Mouse (Mus musculus) kidney, embryonic 14.5 days (tissue): ENCODE data around the gene Ly6g6c. TPM values are rescaled to one million over a fixed set of nuclear protein-coding genes. Genes with fewer than 3 reads are reported as not detected.

ENCODE experiments used
- ATAC-seq: fragments of 200-750 bp; cut with Nextera tagmentation; 2 replicates; pipeline ENCODE4 v1.8.0; 2017; ENCODE audit warnings: moderate number of reproducible peaks, mild to moderate bottlenecking, moderate TSS enrichment, moderate library complexity; ENCODE audit not compliant: low FRiP score, low TSS enrichment
- H3K27ac ChIP-seq: fragments of 300-500 bp; sonication (generic); 2 replicates; pipeline ENCODE4 v1.5.1; 2014; ENCODE audit warnings: low read depth, mild to moderate bottlenecking, low read length, moderate library complexity, mixed read lengths
- H3K27me3 ChIP-seq: fragments of 300-500 bp; sonication (generic); 2 replicates; pipeline ENCODE4 v1.6.1; 2014; ENCODE audit warnings: mild to moderate bottlenecking, low read length; ENCODE audit not compliant: control insufficient read depth, insufficient read depth
- H3K36me3 ChIP-seq: fragments of 300-500 bp; sonication (generic); 2 replicates; pipeline ENCODE4 v1.6.1; 2014; ENCODE audit warnings: low read length, mixed read lengths; ENCODE audit not compliant: control insufficient read depth, insufficient read depth
- H3K4me1 ChIP-seq: fragments of 300-500 bp; sonication (generic); 2 replicates; pipeline ENCODE4 v1.6.1; 2014; ENCODE audit warnings: low read length, mixed read lengths; ENCODE audit not compliant: control insufficient read depth, insufficient read depth
- H3K4me2 ChIP-seq: fragments of 300-500 bp; sonication (generic); replicated peaks from 2 replicates; pipeline ENCODE4 v1.6.1; 2014; ENCODE audit warnings: low read depth, mild to moderate bottlenecking, low read length
- H3K4me3 ChIP-seq: fragments of 300-500 bp; sonication (generic); 2 replicates; pipeline ENCODE4 v1.5.1; 2014; ENCODE audit warnings: mild to moderate bottlenecking, low read length
- H3K9ac ChIP-seq: fragments of 300-500 bp; sonication (generic); 2 replicates; pipeline ENCODE4 v1.6.1; 2014; ENCODE audit warnings: low read depth, mild to moderate bottlenecking, low read length, moderate library complexity
- H3K9me3 ChIP-seq: fragments of 300-500 bp; sonication (generic); 2 replicates; pipeline ENCODE4 v1.6.1; 2016; ENCODE audit warnings: low read length; ENCODE audit not compliant: control insufficient read depth
- WGBS: fragments of 180-500 bp; shearing (Covaris S2); extraction: QIAGEN DNeasy Blood & Tissue Kit; methylation state at CpG from one replicate; pipeline ENCODE4 v1.1.7; 2014; 5-methylcytosine and 5-hydroxymethylcytosine counted together
- polyA plus RNA-seq: library from polyadenylated mRNA; unstranded; fragments of >200 nt; fragmentation: Nextera tagmentation; extraction: Ambion mirVana; gene quantifications from 2 replicates; pipeline ENCODE4 v1.2.1, GENCODE M21; 2014

Gene Ly6g6c
- polyA plus RNA-seq, 1 experiment from 2014 or later = 0.30 TPM

GRCm38 (mm10) chr17:35058911-35059892, 6.0 kb upstream of the Ly6g6c start, which contains the start of gene Ddah2:
Ddah2 (plus strand) TSS chr17:35059035.
- Histone ChIP-seq H3K4me2 (peak within 1 kb of the TSS; percentile 88), H3K9ac (peak within 1 kb of the TSS; percentile 90), H3K9me3 (no peaks in the 10 kb centered on the region), H3K4me1 (peaks cover 23% of the 10 kb centered on the region), H3K27ac (peak within 1 kb of the TSS; percentile 96), H3K36me3 (peaks cover 67% of the 10 kb centered on the region), H3K4me3 (peak within 1 kb of the TSS; percentile 85), H3K27me3 (no peaks in the 10 kb centered on the region)
- ATAC-seq = peak; percentile 92
- under 1% methylated on average over 57 of the region's 57 CpGs for WGBS

GRCm38 (mm10) chr17:35060071-35060470, 5.1 kb upstream of the Ly6g6c start:
- ATAC-seq = no peak
- Histone ChIP-seq H3K9me3 (no peaks in the 10 kb centered on the region), H3K4me3 (peak overlapping the region; percentile 85), H3K36me3 (peaks cover 60% of the 10 kb centered on the region), H3K9ac (peak overlapping the region; percentile 90), H3K27me3 (no peaks in the 10 kb centered on the region), H3K4me1 (peaks cover 31% of the 10 kb centered on the region), H3K4me2 (peak overlapping the region; percentile 88), H3K27ac (peak overlapping the region; percentile 5; the same call in 1 of the 2 replicates)
- WGBS = 32% methylated on average over 14 of the region's 14 CpGs

GRCm38 (mm10) chr17:35060737-35061297, 4.4 kb upstream of the Ly6g6c start:
- H3K9ac ChIP-seq = 0 out of 2 replicates have a peak overlapping the region, but pooled peaks have one; percentile 90
- 51% methylated on average over 22 of the region's 22 CpGs for WGBS
- no peaks in the 10 kb centered on the region for H3K27me3 ChIP-seq
- no peak for ATAC-seq
- H3K27ac ChIP-seq = no peak overlapping the region
- peaks cover 54% of the 10 kb centered on the region for H3K36me3 ChIP-seq
- peak overlapping the region; percentile 88 for H3K4me2 ChIP-seq
- H3K4me1 ChIP-seq = peaks cover 38% of the 10 kb centered on the region
- no peaks in the 10 kb centered on the region for H3K9me3 ChIP-seq
- H3K4me3 ChIP-seq = peak overlapping the region; percentile 85; the same call in 1 of the 2 replicates

GRCm38 (mm10) chr17:35061299-35061698, 3.9 kb upstream of the Ly6g6c start:
- ATAC-seq = no peak
- Histone ChIP-seq H3K36me3 (peaks cover 49% of the 10 kb centered on the region), H3K4me3 (peak overlapping the region; percentile 2; the same call in 1 of the 2 replicates), H3K27me3 (no peaks in the 10 kb centered on the region; the same call in 1 of the 2 replicates), H3K4me1 (peaks cover 39% of the 10 kb centered on the region), H3K4me2 (no peak overlapping the region), H3K9ac (no peak overlapping the region), H3K27ac (no peak overlapping the region), H3K9me3 (no peaks in the 10 kb centered on the region)
- 72% methylated on average over 8 of the region's 8 CpGs for WGBS

- no peaks in the 10 kb centered on the region for H3K9me3 ChIP-seq
- H3K27ac ChIP-seq = no peak overlapping the region
- no peaks in the 10 kb centered on the region; the same call in 1 of the 2 replicates for H3K27me3 ChIP-seq
- H3K36me3 ChIP-seq = peaks cover 32% of the 10 kb centered on the region
- no peak for ATAC-seq
- no peak overlapping the region for H3K9ac ChIP-seq
- no peak overlapping the region for H3K4me3 ChIP-seq
- 78% methylated on average over 3 of the region's 3 CpGs for WGBS
- H3K4me1 ChIP-seq = peaks cover 37% of the 10 kb centered on the region
- H3K4me2 ChIP-seq = no peak overlapping the region
Measured at GRCm38 (mm10) chr17:35063466-35063865, 1.7 kb upstream of the Ly6g6c start.

- 33% methylated on average over 10 of the region's 10 CpGs for WGBS
- no peak overlapping the region; the same call in 1 of the 2 replicates for H3K9ac ChIP-seq
- H3K4me1 ChIP-seq = peaks cover 35% of the 10 kb centered on the region
Measured at GRCm38 (mm10) chr17:35064378-35064877, 760 bp upstream of the Ly6g6c start.

GRCm38 (mm10) chr17:35066084-35066483, 896 bp downstream of the Ly6g6c start, which contains the start of gene Mpig6b:
Mpig6b (minus strand) TSS chr17:35066184.
- no peak for ATAC-seq
- Histone ChIP-seq H3K4me2 (peak within 1 kb of the TSS; percentile 71), H3K4me1 (peaks cover 24% of the 10 kb centered on the region), H3K4me3 (peak within 1 kb of the TSS; percentile 35), H3K9ac (peak within 1 kb of the TSS; percentile 50; the same call in 1 of the 2 replicates), H3K36me3 (peaks cover 23% of the 10 kb centered on the region), H3K27ac (0 out of 2 replicates have a peak within 1 kb of the TSS, but pooled peaks have one; percentile 15), H3K9me3 (no peaks in the 10 kb centered on the region), H3K27me3 (no peaks in the 10 kb centered on the region; the same call in 1 of the 2 replicates)
- WGBS = 50% methylated on average over 10 of the region's 10 CpGs

More at GRCm38 (mm10) chr17:35064378-35064877, 760 bp upstream of the Ly6g6c start:
- H3K27ac ChIP-seq = peak overlapping the region; percentile 15; the same call in 1 of the 2 replicates
- peak overlapping the region; percentile 35 for H3K4me3 ChIP-seq
- peaks cover 32% of the 10 kb centered on the region for H3K36me3 ChIP-seq
- no peaks in the 10 kb centered on the region; the same call in 1 of the 2 replicates for H3K27me3 ChIP-seq
- no peak for ATAC-seq
- peak overlapping the region; percentile 71 for H3K4me2 ChIP-seq
- H3K9me3 ChIP-seq = no peaks in the 10 kb centered on the region

GRCm38 (mm10) chr17:35068213-35068914, 3.2 kb downstream of the Ly6g6c start:
- H3K9me3 ChIP-seq = no peaks in the 10 kb centered on the region
- H3K27ac ChIP-seq = no peak overlapping the region
- H3K27me3 ChIP-seq = no peaks in the 10 kb centered on the region; the same call in 1 of the 2 replicates
- peaks cover 20% of the 10 kb centered on the region for H3K4me1 ChIP-seq
- no peak overlapping the region for H3K9ac ChIP-seq
- no peak for ATAC-seq
- peaks cover under 1% of the 10 kb centered on the region; the same call in 1 of the 2 replicates for H3K36me3 ChIP-seq
- no peak overlapping the region for H3K4me2 ChIP-seq
- H3K4me3 ChIP-seq = no peak overlapping the region
- WGBS = 83% methylated on average over 17 of the region's 17 CpGs
